In the genomic region with DNA sequence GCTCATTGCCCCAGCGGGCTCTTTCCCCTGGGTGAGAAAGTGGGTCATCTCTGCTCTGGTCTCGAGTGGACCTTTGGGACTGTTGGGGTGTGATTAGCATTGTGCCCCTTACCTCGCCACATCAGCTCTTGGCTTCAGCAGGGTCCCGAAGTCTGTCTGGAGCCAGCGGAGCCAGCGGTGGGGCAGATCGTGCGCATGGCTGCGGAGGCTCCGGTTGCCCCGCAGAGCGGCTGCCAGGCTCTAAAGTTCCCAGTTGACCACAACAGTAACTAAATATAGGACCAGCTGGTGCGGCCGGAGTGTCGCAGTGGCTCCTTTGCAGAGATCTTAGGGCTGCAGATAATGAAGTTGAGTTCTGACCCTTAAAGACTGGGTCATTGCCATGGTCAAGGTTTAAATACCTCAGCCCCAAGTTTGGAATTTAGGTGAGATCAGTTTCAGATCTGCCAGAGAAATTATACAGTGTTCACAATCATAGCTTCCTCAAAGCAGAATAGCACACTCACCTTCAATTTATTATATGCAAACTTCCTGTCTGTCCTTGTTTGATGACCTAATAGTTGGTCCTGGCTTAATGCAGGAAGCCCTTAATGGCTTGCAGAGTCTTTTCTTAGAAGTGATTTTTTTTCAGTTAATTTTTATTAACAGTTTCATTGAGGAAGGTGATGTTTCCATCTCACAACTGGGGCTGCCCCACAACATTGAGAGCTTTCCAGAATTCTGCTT, we compare ENCODE assay signal across 8 mouse cellular contexts. TPM values are rescaled to one million over a fixed set of nuclear protein-coding genes. Genes with fewer than 3 reads are reported as not detected.
DNase-seq lines count a peak whose midpoint lies in the region; ATAC-seq and TF ChIP-seq lines count a peak whose summit lies in the region.

No protein-coding gene starts in this region.

- peaks cover 14% of the 10 kb centered on the region for H3K4me1 ChIP-seq in embryonic facial prominence, embryonic 15.5 days
- H3K4me1 ChIP-seq in heart, embryonic 16.5 days (ENCODE audit: control insufficient read depth, insufficient read depth, low read length) = peaks cover 22% of the 10 kb centered on the region
- peaks cover 37% of the 10 kb centered on the region for H3K4me1 ChIP-seq in liver, embryonic 15.5 days (replicated peaks)

- TF ChIP-seq CTCF in left cerebral cortex, adult 2 months (IDR thresholded peaks at IDR 0.05) = no peak

- no peaks in the 10 kb centered on the region for H3K9me3 ChIP-seq in embryonic facial prominence, embryonic 15.5 days (replicated peaks)
- no peaks in the 10 kb centered on the region for H3K9me3 ChIP-seq in heart, embryonic 16.5 days (replicated peaks; ENCODE audit: control insufficient read depth, low read length)
- no peaks in the 10 kb centered on the region for H3K9me3 ChIP-seq in liver, embryonic 15.5 days (replicated peaks)

- WGBS in embryonic facial prominence, embryonic 15.5 days = 8% methylated on average over 15 of the region's 15 CpGs
- 2% methylated on average over 15 of the region's 15 CpGs for WGBS in heart, embryonic 16.5 days
- WGBS in liver, embryonic 15.5 days (ENCODE audit: insufficient replicate concordance) = 4% methylated on average over 15 of the region's 15 CpGs

- H3K4me2 ChIP-seq in embryonic facial prominence, embryonic 15.5 days (replicated peaks) = peak overlapping the region; percentile 92
- peak overlapping the region; percentile 89 for H3K4me2 ChIP-seq in heart, embryonic 16.5 days (ENCODE audit: low read depth, low read length)
- peak overlapping the region; percentile 100 for H3K4me2 ChIP-seq in liver, embryonic 15.5 days

- peak overlapping the region; percentile 47; the same call in 1 of the 2 replicates for H3K9ac ChIP-seq in embryonic facial prominence, embryonic 15.5 days
- H3K9ac ChIP-seq in heart, embryonic 16.5 days (ENCODE audit: low read length) = peak overlapping the region; percentile 88
- peak overlapping the region; percentile 79 for H3K9ac ChIP-seq in liver, embryonic 15.5 days

- no peaks in the 10 kb centered on the region for H3K27me3 ChIP-seq in embryonic facial prominence, embryonic 15.5 days
- no peaks in the 10 kb centered on the region for H3K27me3 ChIP-seq in heart, embryonic 16.5 days (ENCODE audit: control insufficient read depth, insufficient read depth, low read length)
- H3K27me3 ChIP-seq in liver, embryonic 15.5 days = no peaks in the 10 kb centered on the region; the same call in 1 of the 2 replicates

- ATAC-seq in embryonic facial prominence, embryonic 15.5 days (ENCODE audit: insufficient number of reproducible peaks, low FRiP score, low TSS enrichment, low read depth) = no peak; the same call in 1 of the 2 replicates
- ATAC-seq in heart, embryonic 16.5 days (replicated peaks; ENCODE audit: extremely low read depth, insufficient read depth, low FRiP score) = no peak
- no peak for ATAC-seq in liver, embryonic 15.5 days (ENCODE audit: insufficient read depth)

- intact Hi-C loops in left cerebral cortex, adult 2 months (cut with DNase I) = loop anchor here (5.0 kb wide), 1 partner anchor 171 kb away; a partner anchor contains a TSS

- no peak for DNase-seq in left cerebral cortex, adult 2 months (ENCODE audit: extremely low spot score in 1 of 2, low spot score in 2 of 2)
- no peak for DNase-seq in left cerebral cortex, adult 11 months (ENCODE audit: low spot score)
- DNase-seq in T-cell, adult 2 months (ENCODE audit: low spot score) = no peak
- DNase-seq in cerebellum, adult 8-10 months = no peak
- DNase-seq in testis, postnatal 10 days (ENCODE audit: low spot score) = no peak

- H3K36me3 ChIP-seq in embryonic facial prominence, embryonic 15.5 days = no peaks in the 10 kb centered on the region
- no peaks in the 10 kb centered on the region for H3K36me3 ChIP-seq in heart, embryonic 16.5 days (ENCODE audit: control insufficient read depth, insufficient read depth)
- H3K36me3 ChIP-seq in liver, embryonic 15.5 days (replicated peaks) = no peaks in the 10 kb centered on the region

- H3K27ac ChIP-seq in left cerebral cortex, adult 2 months = peak overlapping the region; percentile 83; the same call in 1 of the 2 replicates
- no peak overlapping the region; the same call in 1 of the 2 replicates for H3K27ac ChIP-seq in embryonic facial prominence, embryonic 15.5 days (replicated peaks)
- peak overlapping the region; percentile 81 for H3K27ac ChIP-seq in heart, embryonic 16.5 days (ENCODE audit: low read length)
- peak overlapping the region; percentile 95 for H3K27ac ChIP-seq in liver, embryonic 15.5 days (replicated peaks)

- peak overlapping the region; percentile 73 for H3K4me3 ChIP-seq in left cerebral cortex, adult 2 months
- peak overlapping the region; percentile 87 for H3K4me3 ChIP-seq in embryonic facial prominence, embryonic 15.5 days (replicated peaks)
- H3K4me3 ChIP-seq in heart, embryonic 16.5 days (ENCODE audit: low read length) = peak overlapping the region; percentile 87
- H3K4me3 ChIP-seq in liver, embryonic 15.5 days (replicated peaks) = peak overlapping the region; percentile 79

RNA-seq across cellular contexts. Expression of a gene that starts 1.0 kb away (rescaled TPM):
- total RNA-seq in left cerebral cortex, adult 2 months (2021) = 10 to 100 TPM; 17.6 to 18.2 TPM
- polyA plus RNA-seq in embryonic facial prominence, embryonic 15.5 days (2015; fragmentation: Nextera tagmentation; extraction: Ambion mirVana) = 10.0 and 10.5 TPM in 2 replicates
- 12.9 and 13.4 TPM in 2 replicates for polyA plus RNA-seq in heart, embryonic 16.5 days (2015; fragmentation: Nextera tagmentation; extraction: Ambion mirVana)
- polyA plus RNA-seq in liver, embryonic 15.5 days (2015; fragmentation: Nextera tagmentation; extraction: Ambion mirVana) = 5.8 and 6.1 TPM in 2 replicates

RNA-seq across cellular contexts. Expression of a gene that starts 24.1 kb away (rescaled TPM):
- total RNA-seq in left cerebral cortex, adult 2 months (2021) = 10 to 100 TPM; 45.2 to 47.5 TPM
- 66.0 and 66.9 TPM in 2 replicates for polyA plus RNA-seq in embryonic facial prominence, embryonic 15.5 days (2015; fragmentation: Nextera tagmentation; extraction: Ambion mirVana)
- polyA plus RNA-seq in heart, embryonic 16.5 days (2015; fragmentation: Nextera tagmentation; extraction: Ambion mirVana) = 43.1 and 52.7 TPM in 2 replicates
- 44.1 and 53.5 TPM in 2 replicates for polyA plus RNA-seq in liver, embryonic 15.5 days (2015; fragmentation: Nextera tagmentation; extraction: Ambion mirVana)

RNA-seq across cellular contexts. Expression of a gene that starts 58.8 kb away (rescaled TPM):
- total RNA-seq in left cerebral cortex, adult 2 months (2021) = not detected
- 0.08 and 0.20 TPM in 2 replicates for polyA plus RNA-seq in embryonic facial prominence, embryonic 15.5 days (2015; fragmentation: Nextera tagmentation; extraction: Ambion mirVana)
- 0.14 TPM in 1 of 2 replicates, not detected in the other for polyA plus RNA-seq in heart, embryonic 16.5 days (2015; fragmentation: Nextera tagmentation; extraction: Ambion mirVana)
- 0.55 and 0.56 TPM in 2 replicates for polyA plus RNA-seq in liver, embryonic 15.5 days (2015; fragmentation: Nextera tagmentation; extraction: Ambion mirVana)
